In genomic region chr12:80230111-80230700, GRCm38 (mm10) we compare ENCODE assay signal across 8 mouse cellular contexts. TPM values are rescaled to one million over a fixed set of nuclear protein-coding genes. Genes with fewer than 3 reads are reported as not detected.
DNase-seq lines count a peak whose midpoint lies in the region; ATAC-seq and TF ChIP-seq lines count a peak whose summit lies in the region.
"Had no signal": no experiment of that assay in that cellular context is flagged by ENCODE, and none has a peak within 500 bp of the region (broad histone marks: within the 10 kb centered on the region; RNA-seq: fewer than 3 reads in every experiment).

No protein-coding gene starts in this region.

- H3K4me3 ChIP-seq in bone marrow, adult 2 months (replicated peaks; ENCODE audit: control insufficient read depth, low read depth, low read length): no peak overlapping the region
- peak overlapping the region; percentile 46 for H3K4me3 ChIP-seq in embryonic facial prominence, embryonic 10.5 days
- peak overlapping the region; percentile 10 for H3K4me3 ChIP-seq in limb, embryonic 13.5 days
- no peak overlapping the region for H3K4me3 ChIP-seq in midbrain, embryonic 15.5 days
- H3K4me3 ChIP-seq: erythroblast, embryonic 14.5 days had no signal

- H3K9me3 ChIP-seq in embryonic facial prominence, embryonic 10.5 days: peaks cover 8% of the 10 kb centered on the region; the same call in 1 of the 2 replicates
- peaks cover 11% of the 10 kb centered on the region; the same call in 1 of the 2 replicates for H3K9me3 ChIP-seq in limb, embryonic 13.5 days
- no peaks in the 10 kb centered on the region for H3K9me3 ChIP-seq in midbrain, embryonic 15.5 days

- peaks cover 32% of the 10 kb centered on the region for H3K36me3 ChIP-seq in embryonic facial prominence, embryonic 10.5 days (replicated peaks)
- peaks cover 16% of the 10 kb centered on the region for H3K36me3 ChIP-seq in limb, embryonic 13.5 days
- no peaks in the 10 kb centered on the region for H3K36me3 ChIP-seq in midbrain, embryonic 15.5 days (replicated peaks)

- ATAC-seq in limb, embryonic 13.5 days (ENCODE audit: low FRiP score, low read depth): peak; percentile 84
- peak; percentile 56; the same call in 1 of the 2 replicates for ATAC-seq in midbrain, embryonic 15.5 days (replicated peaks)

- H3K27ac ChIP-seq in bone marrow, adult 2 months (ENCODE audit: control insufficient read depth, insufficient read depth, low read depth, low read length, poor library complexity): peak overlapping the region; percentile 76
- peak overlapping the region; percentile 93 for H3K27ac ChIP-seq in embryonic facial prominence, embryonic 10.5 days (replicated peaks)
- H3K27ac ChIP-seq in limb, embryonic 13.5 days: peak overlapping the region; percentile 93
- peak overlapping the region; percentile 39; the same call in 1 of the 2 replicates for H3K27ac ChIP-seq in midbrain, embryonic 15.5 days

- H3K4me1 ChIP-seq in bone marrow, adult 2 months (ENCODE audit: control insufficient read depth, insufficient read depth, low read length): peaks cover 11% of the 10 kb centered on the region
- peaks cover 73% of the 10 kb centered on the region for H3K4me1 ChIP-seq in embryonic facial prominence, embryonic 10.5 days
- peaks cover 75% of the 10 kb centered on the region for H3K4me1 ChIP-seq in limb, embryonic 13.5 days
- H3K4me1 ChIP-seq in midbrain, embryonic 15.5 days: peaks cover 16% of the 10 kb centered on the region

- no peaks in the 10 kb centered on the region for H3K27me3 ChIP-seq in embryonic facial prominence, embryonic 10.5 days (replicated peaks; ENCODE audit: low read depth, poor library complexity, severe bottlenecking)
- H3K27me3 ChIP-seq in limb, embryonic 13.5 days: no peaks in the 10 kb centered on the region
- no peaks in the 10 kb centered on the region for H3K27me3 ChIP-seq in midbrain, embryonic 15.5 days (replicated peaks)

- no peak for TF ChIP-seq CTCF in bone marrow, adult 2 months (IDR thresholded peaks at IDR 0.05; ENCODE audit: control insufficient read depth, insufficient read depth, low read length)

- TF ChIP-seq POLR2A in bone marrow, adult 2 months (IDR thresholded peaks at IDR 0.05; ENCODE audit: borderline replicate concordance, control insufficient read depth, low read depth, low read length): no peak

- peak overlapping the region; percentile 59 for H3K4me2 ChIP-seq in limb, embryonic 13.5 days (replicated peaks)
- no peak overlapping the region for H3K4me2 ChIP-seq in midbrain, embryonic 15.5 days

- WGBS in bone marrow, adult 2 months: 15% methylated on average over 10 of the region's 10 CpGs
- WGBS in embryonic facial prominence, embryonic 10.5 days: 3% methylated on average over 10 of the region's 10 CpGs
- under 1% methylated on average over 10 of the region's 10 CpGs for WGBS in limb, embryonic 13.5 days
- WGBS in midbrain, embryonic 15.5 days: 4% methylated on average over 10 of the region's 10 CpGs

- peak; percentile 83 for DNase-seq in embryonic facial prominence, embryonic 10.5 days (ENCODE audit: low spot score)
- DNase-seq in heart, adult 18-20 months: peak; percentile 90 to 95
- peak; percentile 91 for DNase-seq in kidney, adult 11 months
- DNase-seq in testis, postnatal 10 days (ENCODE audit: low spot score): peak; percentile 78

- H3K9ac ChIP-seq in limb, embryonic 13.5 days: peak overlapping the region; percentile 8
- H3K9ac ChIP-seq in midbrain, embryonic 15.5 days: no peak overlapping the region

RNA-seq across cellular contexts. Expression of gene Actn1, which starts 30.0 kb away (rescaled TPM):
- 29.7 and 70.6 TPM in 2 replicates for polyA plus RNA-seq in bone marrow, adult 2 months (2011; ENCODE audit: insufficient read depth, insufficient read length, low replicate concordance, missing spikeins)
- polyA plus RNA-seq in embryonic facial prominence, embryonic 10.5 days (2016; fragmentation: Nextera tagmentation; extraction: Ambion mirVana): 38.2 and 39.3 TPM in 2 replicates
- 10 to 100 TPM; 23.8 to 31.7 TPM for total RNA-seq in heart, adult 18-20 months (2021)
- 31.7 and 35.2 TPM in 2 replicates for polyA plus RNA-seq in limb, embryonic 13.5 days (2015; fragmentation: Nextera tagmentation; extraction: Ambion mirVana)
- 6.9 and 7.7 TPM in 2 replicates for polyA plus RNA-seq in midbrain, embryonic 15.5 days (2015; fragmentation: Nextera tagmentation; extraction: Ambion mirVana)

Comparison
In these comparisons a context has a peak if more than half of its experiments do, and no peak if none do; other contexts are left out.
1. H3K27ac ChIP-seq: peak in every context shown above with its lines; median percentile 93 in embryonic facial prominence, embryonic 10.5 days; 93 in limb, embryonic 13.5 days; 76 in bone marrow, adult 2 months; 39 in midbrain, embryonic 15.5 days.
2. H3K4me3 ChIP-seq: peak in embryonic facial prominence, embryonic 10.5 days (single experiment) and limb, embryonic 13.5 days (single experiment); none in bone marrow, adult 2 months (single experiment) and midbrain, embryonic 15.5 days (single experiment).
3. Peak in every context shown above with its lines, with median percentiles within 50 percentile points of each other: DNase-seq.